Mouse (Mus musculus): ENCODE measurements around the gene Rabep2.

DNA sequence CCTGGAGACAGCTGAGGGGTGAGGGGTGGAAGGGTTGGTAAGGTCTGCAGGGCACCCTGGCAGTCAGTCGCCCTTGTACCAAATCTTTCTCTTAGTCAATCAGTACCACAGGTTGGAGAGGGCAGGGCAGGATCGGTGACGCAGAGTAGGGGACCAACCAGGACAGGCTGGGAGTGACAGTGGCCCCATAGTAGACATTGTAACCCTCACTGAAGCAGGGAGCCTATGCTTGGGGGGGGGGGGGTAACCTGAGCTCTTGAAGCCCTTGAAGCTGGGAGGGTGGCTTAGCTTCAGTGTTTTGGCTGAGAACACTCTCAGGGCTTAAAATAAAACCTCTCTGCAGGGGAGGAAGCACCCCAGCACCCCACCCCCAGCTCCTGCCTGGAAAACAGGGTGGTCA, 33.1 kb downstream of the Rabep2 start:
- no peak for TF ChIP-seq CTCF (IDR thresholded peaks at IDR 0.05; ENCODE audit: low read depth, low read length)
- no peak for TF ChIP-seq GATA1 (IDR thresholded peaks at IDR 0.05; ENCODE audit: borderline replicate concordance, low read length)
- TF ChIP-seq POLR2AphosphoS5 (IDR thresholded peaks at IDR 0.05; ENCODE audit: insufficient replicate concordance, low read depth, low read length): no peak
- no peak for TF ChIP-seq TAL1 (conservative IDR thresholded peaks at IDR 0.05; ENCODE audit: low read depth, low read length)

Measured in G1E (cell line).